Mouse (Mus musculus): Measurements from ENCODE around the gene Mbnl3. TPM values are rescaled to one million over a fixed set of nuclear protein-coding genes. Genes with fewer than 3 reads are reported as not detected.

The Mbnl3 gene
- polyA plus RNA-seq, 1 experiment, result 1.3 TPM

DNA sequence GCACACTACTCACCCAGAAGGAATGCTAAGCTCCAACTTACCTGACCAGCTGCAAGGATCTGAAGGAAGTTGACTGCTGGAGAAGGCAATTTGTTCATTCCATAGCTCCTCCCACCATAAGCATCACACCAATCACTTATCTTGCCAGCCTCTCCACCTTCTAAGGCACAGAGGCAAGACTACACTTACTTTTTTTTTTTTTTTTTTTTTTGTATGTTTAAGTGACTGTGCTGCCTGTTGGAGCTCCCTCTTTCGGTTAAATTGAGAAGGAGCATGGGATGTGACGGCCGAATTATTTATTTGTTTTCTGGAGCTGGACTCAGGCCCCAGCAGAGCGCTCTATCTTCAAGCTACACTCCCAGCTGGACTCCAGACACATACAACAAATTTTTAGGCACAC, 60.0 kb downstream of the Mbnl3 start:
- peak; percentile 41 for DNase-seq (ENCODE audit: low read depth)
- TF ChIP-seq CTCF (IDR thresholded peaks at IDR 0.05; ENCODE audit: borderline replicate concordance, extremely low read depth, insufficient read depth, insufficient read length) (peak; percentile 33; the same call in 1 of the 2 replicates), POLR2A (IDR thresholded peaks at IDR 0.05; ENCODE audit: borderline replicate concordance, extremely low read depth, insufficient read depth, insufficient read length, poor library complexity, severe bottlenecking) (no peak)

DNA sequence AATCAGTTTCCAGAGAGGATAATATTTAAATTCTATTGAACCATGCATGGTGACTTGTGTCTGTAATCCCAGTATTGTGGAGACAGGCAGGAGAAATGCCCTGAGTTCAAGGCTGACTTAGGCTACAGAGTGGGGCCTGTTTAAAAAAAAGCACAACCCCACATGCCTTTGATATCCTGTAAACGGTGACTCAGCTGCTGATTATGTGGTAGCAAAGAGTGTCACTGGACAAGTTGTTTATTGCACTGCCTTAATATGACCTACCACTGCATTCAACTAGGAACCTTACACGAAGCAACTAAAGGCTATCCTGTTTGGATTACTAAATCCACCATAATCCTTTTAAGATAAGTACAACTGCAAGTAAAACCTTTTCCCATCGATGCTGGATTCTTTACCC, 66.3 kb downstream of the Mbnl3 start:
- no peak for DNase-seq (ENCODE audit: low read depth)
- no peak for TF ChIP-seq POLR2A (IDR thresholded peaks at IDR 0.05; ENCODE audit: borderline replicate concordance, extremely low read depth, insufficient read depth, insufficient read length, poor library complexity, severe bottlenecking)
- TF ChIP-seq CTCF (IDR thresholded peaks at IDR 0.05; ENCODE audit: borderline replicate concordance, extremely low read depth, insufficient read depth, insufficient read length), result no peak

DNA sequence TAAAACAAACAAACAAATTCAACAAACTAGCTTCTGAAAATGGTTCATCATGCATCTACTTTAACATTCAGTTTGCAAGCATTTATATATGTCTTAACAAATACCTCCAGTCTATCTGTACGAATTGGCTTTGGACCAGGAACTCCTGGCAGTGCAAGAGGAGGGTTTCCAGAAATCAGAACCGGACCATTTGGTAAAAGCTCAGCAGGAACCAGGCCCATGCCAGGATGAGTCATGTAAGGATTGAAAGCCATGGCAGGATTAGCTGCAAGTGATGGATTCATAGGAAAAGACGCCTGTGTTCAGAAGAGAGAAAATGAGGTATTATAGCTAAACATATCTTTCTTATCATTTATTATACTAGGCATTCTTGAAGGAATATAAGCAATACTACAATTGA, 75.0 kb downstream of the Mbnl3 start:
- DNase-seq (ENCODE audit: low read depth), result peak; percentile 5
- TF ChIP-seq CTCF (IDR thresholded peaks at IDR 0.05; ENCODE audit: borderline replicate concordance, extremely low read depth, insufficient read depth, insufficient read length) (no peak), POLR2A (IDR thresholded peaks at IDR 0.05; ENCODE audit: borderline replicate concordance, extremely low read depth, insufficient read depth, insufficient read length, poor library complexity, severe bottlenecking) (no peak)

DNA sequence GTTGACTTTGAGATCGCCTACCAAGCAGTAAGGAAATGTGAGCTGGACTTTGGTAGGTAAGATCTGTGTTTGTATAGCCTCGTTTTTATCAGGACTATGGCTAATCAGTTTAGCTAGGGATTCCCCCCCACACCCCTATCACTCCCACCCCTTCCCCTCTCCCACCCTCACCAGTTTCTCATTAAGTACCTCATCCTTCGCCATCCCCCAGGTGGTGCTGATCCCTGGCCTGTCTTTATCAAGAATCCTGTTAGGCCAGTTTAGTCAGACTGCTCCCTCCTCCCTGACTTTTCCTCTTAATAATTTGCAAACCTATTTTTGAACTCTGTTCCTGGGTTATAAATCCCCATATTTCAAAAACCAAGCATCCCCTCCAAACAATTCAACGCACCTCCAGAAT, 103.6 kb downstream of the Mbnl3 start:
- no peak for DNase-seq (ENCODE audit: low read depth)
- TF ChIP-seq CTCF (IDR thresholded peaks at IDR 0.05; ENCODE audit: borderline replicate concordance, extremely low read depth, insufficient read depth, insufficient read length) (no peak), POLR2A (IDR thresholded peaks at IDR 0.05; ENCODE audit: borderline replicate concordance, extremely low read depth, insufficient read depth, insufficient read length, poor library complexity, severe bottlenecking) (no peak)

DNA sequence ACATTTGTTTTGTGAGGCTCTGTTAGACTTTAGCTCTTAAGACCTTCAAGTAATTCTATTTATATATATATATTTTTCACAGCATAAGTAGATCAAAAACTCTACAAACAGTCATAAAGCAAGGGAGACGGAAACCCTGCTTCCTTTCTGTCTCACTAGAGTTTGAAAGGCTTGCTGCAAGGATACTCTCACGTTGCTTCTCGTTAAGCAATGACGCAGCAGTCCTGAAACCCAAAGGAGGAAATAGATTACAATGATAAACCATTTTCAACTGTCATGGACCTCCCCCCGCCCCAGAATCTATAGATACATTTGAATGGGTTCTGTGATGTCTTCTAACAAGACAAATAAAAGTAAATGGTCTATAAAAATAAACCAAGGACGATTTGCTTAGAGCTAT, 121.4 kb downstream of the Mbnl3 start:
- DNase-seq (ENCODE audit: low read depth), result no peak
- TF ChIP-seq CTCF (IDR thresholded peaks at IDR 0.05; ENCODE audit: borderline replicate concordance, extremely low read depth, insufficient read depth, insufficient read length), result no peak
- TF ChIP-seq POLR2A (IDR thresholded peaks at IDR 0.05; ENCODE audit: borderline replicate concordance, extremely low read depth, insufficient read depth, insufficient read length, poor library complexity, severe bottlenecking), result no peak

DNA sequence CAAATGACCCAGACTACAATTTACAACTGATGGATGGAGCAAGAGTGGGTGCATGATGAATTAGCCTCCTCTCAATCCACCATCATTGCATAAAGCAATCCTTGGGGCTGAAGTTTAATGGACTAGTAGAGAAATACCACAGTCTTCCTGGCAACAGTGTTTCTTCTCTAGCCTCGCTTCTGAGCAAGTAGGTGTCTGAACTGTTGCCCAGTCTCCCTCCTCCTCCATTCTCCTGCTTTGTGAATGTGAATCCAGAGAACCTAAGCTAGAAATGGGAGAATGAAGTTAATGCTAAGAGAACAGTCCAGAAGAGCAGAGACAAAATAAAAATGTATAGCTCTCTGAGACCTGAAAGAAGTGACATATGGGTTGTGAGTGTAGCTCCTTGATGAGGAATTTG, 122.1 kb downstream of the Mbnl3 start:
- TF ChIP-seq POLR2A (IDR thresholded peaks at IDR 0.05; ENCODE audit: borderline replicate concordance, extremely low read depth, insufficient read depth, insufficient read length, poor library complexity, severe bottlenecking), result no peak
- TF ChIP-seq CTCF (IDR thresholded peaks at IDR 0.05; ENCODE audit: borderline replicate concordance, extremely low read depth, insufficient read depth, insufficient read length), result no peak
- no peak for DNase-seq (ENCODE audit: low read depth)

DNA sequence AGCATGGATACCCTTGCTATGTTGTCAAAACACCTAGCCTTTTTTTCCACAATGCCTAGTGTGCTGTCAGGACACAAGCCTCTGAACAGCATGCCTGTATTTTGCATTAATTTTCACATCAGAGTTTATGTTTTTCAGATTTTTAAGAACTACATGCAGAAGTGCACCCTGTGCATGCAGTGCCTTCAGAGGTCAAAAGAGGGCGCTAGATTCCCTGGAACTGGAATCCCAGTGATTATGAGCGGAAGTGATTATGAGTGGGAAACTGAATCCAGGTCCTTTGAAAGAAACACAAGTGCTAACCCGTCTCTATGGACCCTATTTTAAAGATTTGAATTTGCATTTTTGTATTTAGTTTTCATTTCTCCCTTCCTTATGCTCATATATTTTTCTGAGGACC, 129.6 kb downstream of the Mbnl3 start:
- peak; percentile 25 for DNase-seq (ENCODE audit: low read depth)
- TF ChIP-seq POLR2A (IDR thresholded peaks at IDR 0.05; ENCODE audit: borderline replicate concordance, extremely low read depth, insufficient read depth, insufficient read length, poor library complexity, severe bottlenecking), result no peak
- peak; percentile 33; the same call in 1 of the 2 replicates for TF ChIP-seq CTCF (IDR thresholded peaks at IDR 0.05; ENCODE audit: borderline replicate concordance, extremely low read depth, insufficient read depth, insufficient read length)

Other genes with a start within 250 kb of the Mbnl3 start
- 25.6 and 30.2 TPM in 2 replicates for gene Rap2c, start 188.5 kb downstream of the Mbnl3 start, polyA plus RNA-seq (2012; rRNA removed)

All from brain, embryonic 14.5 days (tissue).